Mouse (Mus musculus) granulocyte monocyte progenitor cell, adult 5-6 weeks (primary cell): ENCODE measurements around the gene Cit. TPM values are rescaled to one million over a fixed set of nuclear protein-coding genes. Genes with fewer than 3 reads are reported as not detected.

ENCODE experiments used
- ATAC-seq: replicated peaks from 2 replicates; pipeline ENCODE4 v1.8.0; 2016; ENCODE audit warnings: mild to moderate bottlenecking, moderate TSS enrichment, inconsistent platforms; ENCODE audit not compliant: poor library complexity, severe bottlenecking
- total RNA-seq, 2 experiments: library from RNA; stranded (forward) in 1 of 2; stranded (reverse) in 1 of 2; fragments of 200-712, 200-1000 nt in 1 of 2; fragments of >200 nt in 1 of 2; fragmentation: Nextera tagmentation in 1 of 2; gene quantifications; 2 replicates each; pipeline ENCODE4 v1.2.3; 2014 to 2017

Cit gene
- total RNA-seq, 2 experiments from 2014 or later: 26.5 to 36.3 TPM

DNA sequence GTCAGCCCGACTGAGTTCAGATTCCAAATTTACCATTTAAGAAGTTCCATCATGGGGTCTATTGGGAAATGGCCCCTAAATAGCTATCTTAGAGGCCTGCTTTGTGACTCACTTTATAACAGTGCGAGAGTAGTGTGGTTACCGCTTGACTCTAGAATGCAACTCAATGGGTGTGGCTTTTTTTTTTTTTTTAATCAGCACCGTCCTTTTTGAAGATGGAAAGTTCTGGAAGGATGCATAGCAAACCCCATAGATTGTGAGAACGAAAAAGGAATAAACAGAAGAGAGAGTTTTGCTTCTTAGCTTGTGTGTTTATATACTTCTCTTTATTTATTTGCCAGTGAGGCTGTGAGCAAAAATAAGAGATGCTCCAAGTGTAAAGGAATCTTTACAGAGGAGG is 181.0 kb downstream of the Cit start:
- no peak for ATAC-seq

DNA sequence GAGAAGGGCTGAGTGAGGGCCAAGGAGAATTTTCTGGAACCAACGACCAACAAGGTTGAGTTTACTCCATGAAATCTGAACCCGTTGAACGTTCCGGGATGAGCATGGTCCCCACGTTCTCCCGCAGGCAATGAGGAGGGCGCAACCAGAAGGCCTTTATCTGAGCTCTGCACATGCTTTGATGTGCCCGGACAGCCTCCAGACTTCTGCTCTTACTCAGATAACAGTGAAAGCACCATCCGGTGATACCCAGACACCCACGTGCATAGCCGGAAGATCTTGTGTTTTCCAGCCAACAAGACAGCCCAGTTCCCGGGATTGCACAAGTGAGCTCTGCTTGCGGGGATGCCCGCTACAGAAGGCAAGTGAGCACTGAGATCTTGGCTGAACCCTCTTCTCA is 181.5 kb downstream of the Cit start:
- no peak for ATAC-seq

- ATAC-seq: peak; percentile 55
Observed at GRCm38 (mm10) chr5:116029071-116029470, 184.0 kb downstream of the Cit start.

- ATAC-seq: no peak
Observed at GRCm38 (mm10) chr5:116030566-116031189, 185.6 kb downstream of the Cit start.

DNA sequence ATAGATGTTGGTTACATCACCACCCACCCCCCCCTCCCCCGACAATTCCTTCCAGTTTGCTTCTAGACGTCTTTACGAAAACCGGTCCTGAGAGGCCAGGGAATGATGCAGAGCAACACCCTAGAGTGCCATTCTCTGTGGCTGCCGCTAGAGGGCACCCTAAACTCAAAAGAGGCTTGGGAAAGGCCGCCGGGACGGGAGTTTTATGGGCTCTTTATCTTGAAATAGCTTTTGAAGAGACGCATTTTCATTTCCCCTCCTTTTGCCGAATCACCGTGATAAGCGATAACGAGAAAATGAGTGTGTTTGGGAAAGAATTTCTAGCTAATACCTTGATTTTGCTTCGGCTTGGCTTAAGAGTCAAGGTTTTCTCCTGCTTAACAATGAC is 186.1 kb downstream of the Cit start:
- peak; percentile 67 for ATAC-seq

- ATAC-seq: no peak
Observed at GRCm38 (mm10) chr5:116036465-116036864, 191.4 kb downstream of the Cit start.

DNA sequence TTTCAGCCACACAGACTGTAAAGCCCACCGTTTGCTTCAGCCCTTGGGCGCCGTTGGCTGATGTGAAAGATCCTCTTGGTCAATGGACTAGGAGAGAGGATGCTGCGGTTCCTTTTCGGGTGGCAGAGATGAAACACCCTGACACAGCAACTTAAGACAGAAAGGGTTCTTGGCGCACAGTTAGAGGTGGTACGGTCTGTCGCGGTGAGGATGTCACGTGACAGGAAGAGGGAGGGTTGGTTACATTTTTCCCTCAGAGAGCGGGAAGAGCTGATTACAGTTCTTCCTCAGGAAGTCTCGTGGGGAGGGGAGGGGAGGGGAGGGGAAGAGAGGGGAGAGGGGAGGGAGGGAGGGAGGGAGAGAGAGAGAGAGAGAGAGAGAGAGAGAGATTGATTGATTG is 192.7 kb downstream of the Cit start:
- 0 out of 2 replicates have a peak, but pooled peaks have one; percentile 14 for ATAC-seq

GRCm38 (mm10) chr5:116039706-116040105 is 194.6 kb downstream of the Cit start:
- no peak for ATAC-seq

DNA sequence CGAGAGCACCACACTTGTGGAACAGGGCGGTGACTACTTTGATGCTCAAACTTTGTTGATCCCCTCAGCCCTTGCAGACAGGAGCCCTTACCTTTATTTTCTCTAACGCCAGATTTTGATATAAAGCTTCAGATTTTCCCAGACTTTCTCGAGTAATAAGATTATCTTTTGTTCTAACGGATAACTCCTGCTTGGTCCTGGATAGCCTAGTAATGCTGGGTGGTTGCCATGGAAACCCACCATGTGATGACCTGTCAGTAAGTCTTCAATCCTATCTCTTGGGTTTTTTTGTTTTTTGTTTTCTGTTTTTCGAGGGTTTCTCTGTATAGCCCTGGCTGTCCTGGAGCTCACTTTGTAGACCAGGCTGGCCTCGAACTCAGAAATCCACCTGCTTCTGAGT is 197.2 kb downstream of the Cit start:
- ATAC-seq: no peak

DNA sequence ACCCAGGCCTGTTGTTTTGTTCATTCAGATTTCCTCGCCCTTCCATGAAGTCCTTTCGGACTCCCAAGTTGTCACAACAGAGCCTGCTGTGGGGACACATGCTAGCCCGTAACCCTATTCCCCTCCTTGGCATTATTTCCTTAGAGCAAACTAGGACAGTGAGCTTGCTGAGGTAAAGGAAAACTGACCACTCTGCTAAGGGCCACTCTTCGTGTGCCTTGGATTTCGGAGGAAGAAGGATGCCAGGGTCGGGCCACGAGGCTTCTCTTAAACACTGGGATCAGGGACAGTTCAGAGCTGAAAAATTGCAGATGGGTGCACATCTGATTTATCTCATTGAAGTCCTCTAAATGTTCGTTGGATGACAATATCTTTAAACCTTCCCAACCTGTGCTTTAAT is 200.5 kb downstream of the Cit start:
- no peak for ATAC-seq

DNA sequence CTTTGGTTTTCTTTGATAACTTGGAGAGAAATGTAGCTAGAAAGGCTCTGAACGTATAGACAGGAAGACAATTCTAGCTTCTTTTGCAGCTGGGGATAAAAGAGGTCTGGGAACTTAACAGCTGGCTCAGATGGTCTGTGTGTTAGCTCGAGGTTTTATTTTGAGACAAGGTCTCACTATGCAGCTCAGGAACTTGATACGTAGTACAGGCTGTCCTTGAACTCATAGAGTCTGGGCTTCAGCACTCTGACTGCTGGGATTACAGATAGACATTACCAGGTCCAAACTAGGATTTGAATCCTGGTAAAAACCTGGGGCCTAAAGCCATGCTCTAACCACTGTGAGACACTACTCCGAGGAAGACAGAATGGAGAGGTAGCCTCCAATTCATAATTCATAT is 201.2 kb downstream of the Cit start:
- no peak for ATAC-seq

GRCm38 (mm10) chr5:116048321-116048720 is 203.2 kb downstream of the Cit start:
- no peak for ATAC-seq

DNA sequence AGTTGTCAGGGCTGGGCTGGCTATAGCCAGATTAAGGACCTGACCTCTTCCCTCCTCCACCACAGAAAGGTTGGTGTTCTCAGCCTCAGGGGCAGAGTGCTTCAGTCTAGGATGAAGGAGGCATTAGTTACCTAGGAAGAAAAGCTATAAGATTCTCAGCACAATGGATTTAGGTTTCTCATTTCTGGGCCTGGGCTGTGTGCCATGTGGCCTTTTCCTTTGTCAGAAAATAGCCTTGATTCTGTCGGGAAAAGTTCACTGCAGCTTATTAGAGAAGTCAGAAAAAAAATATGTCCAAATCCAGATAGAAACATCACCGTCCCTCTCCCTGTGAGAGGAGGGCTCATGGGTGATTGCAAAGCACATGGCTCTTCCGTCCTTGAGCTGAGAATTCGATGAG is 204.7 kb downstream of the Cit start:
- ATAC-seq: no peak

GRCm38 (mm10) chr5:116052171-116052570 is 207.1 kb downstream of the Cit start:
- ATAC-seq: no peak

DNA sequence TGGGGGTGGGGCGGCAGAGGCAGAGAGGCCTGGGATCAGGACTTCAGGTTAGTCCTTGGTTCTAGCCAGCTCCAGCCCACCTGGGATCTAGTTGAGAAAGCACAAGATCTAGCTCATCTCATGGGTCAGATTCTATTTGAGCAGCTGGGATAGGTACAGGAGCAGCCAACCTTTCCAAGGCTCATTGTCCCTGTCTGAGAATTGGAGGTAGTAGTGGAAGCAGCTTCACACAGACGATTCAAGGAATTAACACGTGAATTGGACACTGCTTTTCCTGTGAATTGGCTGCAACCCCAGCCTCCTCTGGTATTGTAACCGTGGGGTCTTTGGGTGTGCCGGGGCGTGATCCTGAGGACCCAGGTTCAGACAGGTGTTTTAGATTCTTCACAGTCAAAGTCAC is 207.7 kb downstream of the Cit start:
- ATAC-seq: no peak

Other genes with a start within 250 kb of the Cit start
- gene Rab35, start 213.4 kb upstream of the Cit start, total RNA-seq (2014; fragmentation: Nextera tagmentation): 30.5 and 41.8 TPM in 2 replicates
- 22.7 and 23.9 TPM in 2 replicates for gene Rab35, start 213.4 kb upstream of the Cit start, total RNA-seq (2017)
- gene Bicdl1, start 113.7 kb upstream of the Cit start, total RNA-seq (2014; fragmentation: Nextera tagmentation): 1.1 TPM in 1 of 2 replicates, not detected in the other
- gene Bicdl1, start 113.7 kb upstream of the Cit start, total RNA-seq (2017): 0.34 and 2.3 TPM in 2 replicates
- 47.5 and 48.3 TPM in 2 replicates for gene Prkab1, start 179.2 kb downstream of the Cit start, total RNA-seq (2014; fragmentation: Nextera tagmentation)
- gene Prkab1, start 179.2 kb downstream of the Cit start, total RNA-seq (2017): 17.2 and 20.8 TPM in 2 replicates
- gene Tmem233, start 238.0 kb downstream of the Cit start, total RNA-seq (2014; fragmentation: Nextera tagmentation): not detected in 2 replicates
- not detected in 2 replicates for gene Tmem233, start 238.0 kb downstream of the Cit start, total RNA-seq (2017)